ENCODE assay signal across 8 mouse cellular contexts in genomic region chr13:99514917-99515591, GRCm38 (mm10). TPM values are rescaled to one million over a fixed set of nuclear protein-coding genes. Genes with fewer than 3 reads are reported as not detected.
DNase-seq lines count a peak whose midpoint lies in the region; ATAC-seq and TF ChIP-seq lines count a peak whose summit lies in the region.

No protein-coding gene starts in this region.

- peak; percentile 15 for DNase-seq in CD4-positive helper T cell, adult 2 months (ENCODE audit: low read depth, low spot score)
- DNase-seq in kidney, postnatal 14 days: peak; percentile 74
- DNase-seq in lung, adult 18-20 months: peak; percentile 70
- no peak for DNase-seq in B cell, adult 2 months

- ATAC-seq in forebrain, embryonic 12.5 days (ENCODE audit: low FRiP score): peak; percentile 78
- ATAC-seq in heart, embryonic 15.5 days (replicated peaks; ENCODE audit: insufficient number of reproducible peaks, insufficient read depth, low FRiP score, low read depth): peak; percentile 84

- peaks cover 9% of the 10 kb centered on the region; the same call in 1 of the 2 replicates for H3K36me3 ChIP-seq in forebrain, embryonic 12.5 days (replicated peaks)
- no peaks in the 10 kb centered on the region for H3K36me3 ChIP-seq in heart, embryonic 15.5 days

- H3K4me3 ChIP-seq in brown adipose tissue, adult 24 weeks (ENCODE audit: insufficient read depth, low read depth, low read length): peak overlapping the region; percentile 63
- peak overlapping the region; percentile 91 for H3K4me3 ChIP-seq in forebrain, embryonic 12.5 days (replicated peaks)
- peak overlapping the region; percentile 74 for H3K4me3 ChIP-seq in heart, embryonic 15.5 days
- H3K4me3 ChIP-seq in olfactory bulb, adult 2 months (ENCODE audit: insufficient read depth, low read depth, low read length): peak overlapping the region; percentile 91

- no peaks in the 10 kb centered on the region for H3K27me3 ChIP-seq in forebrain, embryonic 12.5 days
- H3K27me3 ChIP-seq in heart, embryonic 15.5 days: no peaks in the 10 kb centered on the region

- H3K9me3 ChIP-seq in forebrain, embryonic 12.5 days: no peaks in the 10 kb centered on the region
- no peaks in the 10 kb centered on the region for H3K9me3 ChIP-seq in heart, embryonic 15.5 days (replicated peaks)

- peak overlapping the region; percentile 62 for H3K4me2 ChIP-seq in forebrain, embryonic 12.5 days
- H3K4me2 ChIP-seq in heart, embryonic 15.5 days: peak overlapping the region; percentile 81

- H3K4me1 ChIP-seq in brown adipose tissue, adult 24 weeks (ENCODE audit: control insufficient read depth, insufficient read depth, insufficient read length, low read length): 0 out of 2 replicates have a peak, but pooled peaks cover 2% of the 10 kb centered on the region
- peaks cover 37% of the 10 kb centered on the region for H3K4me1 ChIP-seq in forebrain, embryonic 12.5 days
- peaks cover 23% of the 10 kb centered on the region for H3K4me1 ChIP-seq in heart, embryonic 15.5 days (replicated peaks)
- peaks cover 16% of the 10 kb centered on the region for H3K4me1 ChIP-seq in olfactory bulb, adult 2 months (ENCODE audit: control insufficient read depth, insufficient read depth, low read length)

- H3K27ac ChIP-seq in brown adipose tissue, adult 24 weeks (replicated peaks; ENCODE audit: low read depth, low read length): no peak overlapping the region
- peak overlapping the region; percentile 99 for H3K27ac ChIP-seq in forebrain, embryonic 12.5 days
- H3K27ac ChIP-seq in heart, embryonic 15.5 days: peak overlapping the region; percentile 94
- H3K27ac ChIP-seq in olfactory bulb, adult 2 months (ENCODE audit: insufficient read depth, low read depth, low read length): peak overlapping the region; percentile 57

- H3K9ac ChIP-seq in forebrain, embryonic 12.5 days: peak overlapping the region; percentile 91
- H3K9ac ChIP-seq in heart, embryonic 15.5 days: peak overlapping the region; percentile 85

- under 1% methylated on average over 44 of the region's 48 CpGs for WGBS in forebrain, embryonic 12.5 days
- WGBS in heart, embryonic 15.5 days: under 1% methylated on average over 48 of the region's 48 CpGs
- under 1% methylated on average over 44 of the region's 48 CpGs for WGBS in olfactory bulb, adult 2 months

- no peak for TF ChIP-seq CTCF in olfactory bulb, adult 2 months (IDR thresholded peaks at IDR 0.05; ENCODE audit: insufficient read depth, low read depth, low read length)

- TF ChIP-seq POLR2A in olfactory bulb, adult 2 months (IDR thresholded peaks at IDR 0.05; ENCODE audit: insufficient read depth, low read depth, low read length): no peak

RNA-seq across cellular contexts. Expression of gene Map1b, which starts 1.3 kb away (rescaled TPM):
- 1.4 and 2.7 TPM in 2 replicates for polyA plus RNA-seq in brown adipose tissue, adult 24 weeks (2012; ENCODE audit: insufficient read depth, insufficient read length, missing spikeins)
- polyA plus RNA-seq in forebrain, embryonic 12.5 days (2016; fragmentation: Nextera tagmentation; extraction: Ambion mirVana): 1,306 and 1,372 TPM in 2 replicates
- 99.2 and 110 TPM in 2 replicates for polyA plus RNA-seq in heart, embryonic 15.5 days (2015; fragmentation: Nextera tagmentation; extraction: Ambion mirVana)
- polyA plus RNA-seq in olfactory bulb, adult 2 months (2012; ENCODE audit: insufficient read depth, insufficient read length, low replicate concordance, missing spikeins): 196 and 261 TPM in 2 replicates

Comparison
In these comparisons a context has a peak if more than half of its experiments do, and no peak if none do; other contexts are left out.
1. DNase-seq: peak in CD4-positive helper T cell, adult 2 months (single experiment), kidney, postnatal 14 days (single experiment) and lung, adult 18-20 months (2 of 2); none in B cell, adult 2 months (0 of 2).
2. RNA of gene Map1b, which starts 1.3 kb away (polyA plus RNA-seq): 1,306 to 1,372 TPM in forebrain, embryonic 12.5 days, 196 to 261 TPM in olfactory bulb, adult 2 months and 99.2 to 110 TPM in heart, embryonic 15.5 days; 1.4 to 2.7 TPM in brown adipose tissue, adult 24 weeks; every median in the first group is over 10 times any median in the second.
3. Peak in every context shown above with its lines, with median percentiles within 50 percentile points of each other: H3K4me3 ChIP-seq.